Mouse (Mus musculus): ENCODE measurements around the gene Catip.

The Catip gene

DNA sequence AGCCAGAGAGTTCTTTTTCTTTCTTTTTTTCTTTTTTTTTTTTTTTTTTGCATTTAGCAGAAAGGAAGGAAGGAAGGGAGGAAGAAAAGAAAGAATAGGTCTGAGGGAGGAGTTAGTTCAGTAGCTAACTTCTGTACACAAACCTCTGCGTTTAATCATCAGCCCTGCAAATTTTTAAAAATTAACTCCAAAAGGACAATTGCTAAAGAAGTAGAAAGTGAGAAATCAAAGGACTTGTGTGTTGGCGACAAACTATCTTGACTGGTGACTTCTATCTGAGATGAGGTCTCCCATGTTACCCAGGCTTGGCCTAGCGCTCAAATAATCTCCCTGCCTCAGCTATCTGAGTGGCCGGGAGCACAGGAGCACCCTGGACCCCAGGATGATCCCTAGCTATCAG is 42.3 kb downstream of the Catip start:
- no peak for DNase-seq

GRCm38 (mm10) chr1:74408589-74409504 is 46.9 kb downstream of the Catip start, which contains the start of gene Vil1:
Vil1 (plus strand) TSS chr1:74409376.
- no peak for DNase-seq

GRCm38 (mm10) chr1:74411753-74412325 is 49.9 kb downstream of the Catip start:
- no peak for DNase-seq

- DNase-seq, result no peak
Measured at GRCm38 (mm10) chr1:74412711-74413110, 50.8 kb downstream of the Catip start.

- DNase-seq, result no peak
Measured at GRCm38 (mm10) chr1:74415143-74415542, 53.2 kb downstream of the Catip start.

All from lung, postnatal 14 days (tissue).